Mouse (Mus musculus) heart, postnatal 0 days (tissue): ENCODE data around the gene Rabl3.

Experiments used
- CTCF ChIP-seq: IDR thresholded peaks from 2 replicates; pipeline ENCODE4 v1.5.1; 2016; ENCODE audit warnings: antibody characterized with exemption, control low read depth, low read depth
- EP300 ChIP-seq: IDR thresholded peaks from 2 replicates; pipeline ENCODE4 v1.6.1; 2016; ENCODE audit warnings: antibody characterized with exemption, low read depth

- TF ChIP-seq CTCF (no peak), EP300 (no peak)
Observed at GRCm38 (mm10) chr16:37610333-37610732, 70.6 kb downstream of the Rabl3 start.
